Mouse (Mus musculus): ENCODE results near the gene Itih2. TPM values are rescaled to one million over a fixed set of nuclear protein-coding genes. Genes with fewer than 3 reads are reported as not detected.

Gene Itih2
- 4.4 and 5.8 TPM in 2 replicates for polyA plus RNA-seq (2015; fragmentation: Nextera tagmentation; extraction: Ambion mirVana)

DNA sequence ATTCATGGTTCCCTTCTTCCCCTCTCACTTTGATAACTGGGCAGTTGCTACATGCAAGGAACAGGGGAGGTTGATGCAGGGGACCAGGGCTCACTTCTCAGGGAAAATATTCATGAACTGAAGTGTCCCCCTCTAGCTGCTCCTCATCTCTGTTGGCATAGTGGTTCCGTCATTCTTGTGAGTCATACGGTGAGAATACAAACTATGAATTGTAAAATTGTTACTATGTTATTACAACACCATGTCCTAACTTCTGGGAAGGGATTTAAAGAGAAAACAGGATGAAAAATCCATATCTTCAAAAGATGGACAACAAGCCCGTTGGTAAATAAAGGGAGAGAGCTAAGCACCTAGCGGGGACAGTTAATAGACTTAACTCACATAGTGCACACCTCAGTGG is at the start of gene Itih2:
Itih2 (minus strand) TSS at position 101 of the 400 bp plus-strand sequence.
- Histone ChIP-seq H3K27me3 (replicated peaks) (no peaks in the 10 kb centered on the region), H3K4me2 (replicated peaks) (no peak within 1 kb of the TSS), H3K4me1 (replicated peaks) (no peaks in the 10 kb centered on the region), H3K36me3 (no peaks in the 10 kb centered on the region), H3K27ac (no peak within 1 kb of the TSS), H3K9me3 (no peaks in the 10 kb centered on the region), H3K9ac (no peak within 1 kb of the TSS), H3K4me3 (replicated peaks) (no peak within 1 kb of the TSS)
- WGBS = 90% methylated on average over 4 of the region's 4 CpGs
- no peak for ATAC-seq

GRCm38 (mm10) chr2:10169991-10170390 is 38.8 kb upstream of the Itih2 start:
- no peak overlapping the region for H3K27ac ChIP-seq
- no peaks in the 10 kb centered on the region for H3K4me1 ChIP-seq (replicated peaks)
- no peak for ATAC-seq
- no peaks in the 10 kb centered on the region for H3K9me3 ChIP-seq
- H3K27me3 ChIP-seq (replicated peaks) = no peaks in the 10 kb centered on the region
- no peak overlapping the region for H3K9ac ChIP-seq
- no peak overlapping the region for H3K4me2 ChIP-seq (replicated peaks)
- H3K36me3 ChIP-seq = no peaks in the 10 kb centered on the region
- 88% methylated on average over 16 of the region's 16 CpGs for WGBS
- H3K4me3 ChIP-seq (replicated peaks) = no peak overlapping the region

DNA sequence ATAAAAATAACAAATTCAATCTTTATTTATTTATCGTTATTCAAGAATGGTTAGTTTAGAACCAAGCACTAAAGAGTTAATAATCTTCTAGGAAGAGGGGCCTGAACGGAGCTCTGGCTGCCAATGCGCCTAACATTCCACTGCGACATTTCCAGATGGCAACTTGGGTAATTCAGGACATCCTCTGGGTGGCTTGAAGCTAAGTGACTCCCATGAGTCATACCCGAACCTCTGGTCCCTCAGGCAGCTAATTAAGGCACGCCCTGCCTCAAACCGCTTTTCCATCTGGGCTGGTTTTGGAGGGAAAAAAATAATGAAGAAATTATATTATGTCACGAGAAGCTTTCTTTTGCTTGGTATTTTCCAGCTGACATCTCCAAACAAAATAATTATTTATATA is 36.8 kb upstream of the Itih2 start:
- H3K4me1 ChIP-seq (replicated peaks) = no peaks in the 10 kb centered on the region
- no peaks in the 10 kb centered on the region for H3K9me3 ChIP-seq
- no peak overlapping the region for H3K4me3 ChIP-seq (replicated peaks)
- H3K36me3 ChIP-seq = no peaks in the 10 kb centered on the region
- no peak overlapping the region for H3K27ac ChIP-seq
- 52% methylated on average over 8 of the region's 8 CpGs for WGBS
- H3K27me3 ChIP-seq (replicated peaks) = no peaks in the 10 kb centered on the region
- H3K9ac ChIP-seq = no peak overlapping the region
- no peak overlapping the region for H3K4me2 ChIP-seq (replicated peaks)
- no peak for ATAC-seq

DNA sequence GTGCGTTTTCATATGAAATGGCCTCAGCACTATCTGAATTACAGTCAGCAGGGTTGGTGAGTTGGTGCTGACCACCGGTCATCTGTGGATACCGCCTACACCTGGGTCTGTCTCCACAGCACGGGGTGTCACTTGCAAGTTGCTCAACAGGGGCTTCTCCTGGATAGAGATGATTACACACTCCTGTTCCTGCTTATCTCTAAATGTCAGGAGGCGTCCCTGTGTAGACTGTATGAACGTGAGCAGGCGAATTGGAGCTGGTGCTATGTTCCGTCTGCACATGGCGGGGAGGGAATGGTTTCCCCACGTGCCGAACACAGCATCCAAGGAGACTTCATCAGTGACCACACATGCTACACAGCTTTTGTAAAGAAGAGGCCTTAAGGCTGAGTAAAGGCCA is 36.1 kb upstream of the Itih2 start:
- Histone ChIP-seq H3K9me3 (no peaks in the 10 kb centered on the region), H3K36me3 (no peaks in the 10 kb centered on the region), H3K27me3 (replicated peaks) (no peaks in the 10 kb centered on the region), H3K27ac (no peak overlapping the region), H3K4me3 (replicated peaks) (no peak overlapping the region), H3K4me2 (replicated peaks) (no peak overlapping the region), H3K4me1 (replicated peaks) (no peaks in the 10 kb centered on the region), H3K9ac (no peak overlapping the region)
- WGBS = 87% methylated on average over 11 of the region's 11 CpGs
- no peak for ATAC-seq

DNA sequence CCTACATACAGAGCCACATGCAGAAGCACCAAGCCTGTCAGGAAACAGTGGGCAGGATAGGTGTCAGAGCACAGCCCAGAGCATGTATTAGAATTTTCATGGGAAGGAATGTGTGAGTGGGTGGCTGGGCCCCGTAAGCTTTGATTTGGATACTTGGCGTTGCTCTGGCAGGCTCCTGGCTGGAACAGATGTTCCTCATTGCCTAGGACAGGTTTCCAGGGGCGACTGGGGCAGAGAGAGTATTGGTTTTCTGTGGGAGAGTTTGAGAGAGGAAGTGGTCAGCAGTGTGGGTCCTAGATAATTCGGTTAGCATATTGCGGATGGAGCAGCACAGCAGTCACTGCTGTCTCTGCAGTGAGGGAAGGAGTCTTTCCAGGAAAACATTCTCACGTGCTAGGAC is 35.4 kb upstream of the Itih2 start:
- no peak overlapping the region for H3K27ac ChIP-seq
- H3K4me1 ChIP-seq (replicated peaks) = no peaks in the 10 kb centered on the region
- no peaks in the 10 kb centered on the region for H3K9me3 ChIP-seq
- H3K9ac ChIP-seq = no peak overlapping the region
- ATAC-seq = no peak
- H3K4me3 ChIP-seq (replicated peaks) = no peak overlapping the region
- no peaks in the 10 kb centered on the region for H3K36me3 ChIP-seq
- H3K27me3 ChIP-seq (replicated peaks) = no peaks in the 10 kb centered on the region
- no peak overlapping the region for H3K4me2 ChIP-seq (replicated peaks)
- WGBS = 52% methylated on average over 6 of the region's 6 CpGs

DNA sequence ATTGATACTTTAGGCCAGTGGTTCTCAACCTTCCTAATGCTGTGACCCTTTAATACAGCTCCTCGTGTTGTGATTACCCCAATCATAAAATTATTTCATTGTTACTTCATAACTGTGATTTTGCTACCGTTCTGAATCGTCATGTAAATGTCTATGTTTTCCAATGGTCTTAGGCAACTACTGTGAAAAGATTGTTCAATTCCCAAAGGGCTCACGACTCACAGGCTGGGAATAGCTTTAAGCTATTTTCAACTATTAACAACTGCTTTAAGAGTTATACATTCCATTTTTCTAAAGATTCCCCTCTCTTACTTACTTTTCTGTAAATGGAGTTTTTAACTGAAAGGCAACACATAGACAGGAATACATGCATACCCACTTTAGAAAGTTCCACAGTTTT is 30.8 kb upstream of the Itih2 start:
- ATAC-seq = no peak
- 85% methylated on average over 4 of the region's 4 CpGs for WGBS
- no peak overlapping the region for H3K9ac ChIP-seq
- no peak overlapping the region for H3K4me2 ChIP-seq (replicated peaks)
- H3K4me1 ChIP-seq (replicated peaks) = 0 out of 2 replicates have a peak, but pooled peaks cover 4% of the 10 kb centered on the region
- H3K9me3 ChIP-seq = no peaks in the 10 kb centered on the region
- no peaks in the 10 kb centered on the region for H3K27me3 ChIP-seq (replicated peaks)
- no peaks in the 10 kb centered on the region for H3K36me3 ChIP-seq
- H3K4me3 ChIP-seq (replicated peaks) = no peak overlapping the region
- H3K27ac ChIP-seq = no peak overlapping the region

DNA sequence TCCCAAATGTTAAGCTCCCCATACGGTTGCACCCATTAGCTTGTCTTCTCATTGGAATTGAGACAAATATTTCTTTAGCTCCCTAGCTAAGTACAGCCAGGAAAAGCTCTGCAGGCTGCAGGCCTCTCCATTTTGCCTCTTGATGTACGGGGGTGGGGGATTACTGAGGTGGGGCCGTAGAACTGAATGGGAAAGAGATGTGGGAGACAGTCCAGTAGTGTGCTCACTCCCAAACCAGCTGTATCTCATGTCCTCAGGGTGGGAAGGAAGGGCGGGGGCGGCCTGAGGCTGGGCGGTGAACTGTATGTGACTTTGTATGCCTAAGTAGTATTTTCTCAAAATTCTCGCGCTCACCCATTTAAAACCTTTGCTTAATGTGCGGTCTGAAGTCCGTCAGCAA is 26.0 kb upstream of the Itih2 start:
- Histone ChIP-seq H3K4me1 (replicated peaks) (0 out of 2 replicates have a peak, but pooled peaks cover 6% of the 10 kb centered on the region), H3K9me3 (no peaks in the 10 kb centered on the region), H3K36me3 (no peaks in the 10 kb centered on the region), H3K9ac (no peak overlapping the region), H3K27me3 (replicated peaks) (no peaks in the 10 kb centered on the region), H3K4me3 (replicated peaks) (no peak overlapping the region), H3K4me2 (replicated peaks) (no peak overlapping the region), H3K27ac (no peak overlapping the region)
- ATAC-seq = no peak
- 75% methylated on average over 10 of the region's 10 CpGs for WGBS

DNA sequence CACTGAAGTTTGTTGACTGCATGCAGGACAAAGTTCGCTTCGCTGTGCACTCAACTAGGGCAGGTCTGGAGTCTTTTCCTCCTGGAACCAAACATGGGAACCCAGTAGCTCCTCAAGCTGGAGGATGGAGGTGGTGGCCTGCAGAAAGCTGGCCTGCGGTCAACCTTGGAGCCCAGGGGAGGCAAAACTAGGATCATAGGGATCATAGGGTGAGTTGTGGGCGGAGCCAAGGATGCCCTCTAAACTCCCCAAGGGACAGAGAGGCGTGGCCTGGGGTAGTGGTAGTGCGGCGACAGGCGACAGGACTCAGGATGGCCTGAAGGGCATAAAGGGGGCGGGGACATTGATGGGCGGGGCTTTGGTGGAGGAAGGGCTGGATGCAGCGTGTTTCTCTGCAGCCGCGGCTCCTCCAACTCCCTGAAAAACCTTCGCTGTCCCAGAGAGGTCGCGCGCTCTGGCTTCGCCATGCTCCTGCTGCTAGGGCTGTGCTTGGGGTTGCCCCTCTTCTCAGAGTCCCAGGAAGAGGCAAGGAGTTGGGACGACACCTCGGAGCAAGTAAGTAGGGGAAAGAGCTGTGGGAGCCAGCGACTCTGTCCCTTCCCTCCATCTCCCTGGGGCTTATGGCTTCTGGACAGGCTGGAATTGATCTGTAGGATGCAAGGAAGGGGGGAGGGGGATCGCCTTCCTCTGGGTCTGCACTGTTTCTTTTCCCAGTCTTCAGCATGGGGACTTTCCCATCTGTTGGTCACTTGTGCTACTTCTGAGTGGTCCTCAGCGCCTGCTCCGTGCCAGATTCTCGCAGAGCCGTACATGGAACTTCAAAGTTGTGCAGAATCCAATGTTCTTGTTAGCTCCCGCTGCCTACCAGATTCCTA is 22.2 kb upstream of the Itih2 start, which contains the start of gene Itih5:
Itih5 (plus strand) TSS at position 371 of the 875 bp plus-strand sequence.
- H3K27me3 ChIP-seq (replicated peaks) = no peaks in the 10 kb centered on the region
- H3K4me1 ChIP-seq (replicated peaks) = 0 out of 2 replicates have a peak, but pooled peaks cover 6% of the 10 kb centered on the region

GRCm38 (mm10) chr2:10152590-10152989 is 21.4 kb upstream of the Itih2 start:
- H3K4me1 ChIP-seq (replicated peaks) = 0 out of 2 replicates have a peak, but pooled peaks cover 6% of the 10 kb centered on the region
- no peak overlapping the region for H3K9ac ChIP-seq
- no peak overlapping the region for H3K27ac ChIP-seq
- 82% methylated on average over 5 of the region's 5 CpGs for WGBS
- ATAC-seq = no peak
- H3K4me3 ChIP-seq (replicated peaks) = no peak overlapping the region
- H3K9me3 ChIP-seq = no peaks in the 10 kb centered on the region
- no peaks in the 10 kb centered on the region for H3K27me3 ChIP-seq (replicated peaks)
- H3K4me2 ChIP-seq (replicated peaks) = no peak overlapping the region
- H3K36me3 ChIP-seq = no peaks in the 10 kb centered on the region

More for the DNA sequence above, 22.2 kb upstream of the Itih2 start, which contains the start of gene Itih5:
- peak; percentile 90 for ATAC-seq
- Histone ChIP-seq H3K9me3 (no peaks in the 10 kb centered on the region), H3K27ac (no peak within 1 kb of the TSS; the same call in 1 of the 2 replicates), H3K4me2 (replicated peaks) (peak within 1 kb of the TSS; percentile 81), H3K9ac (peak within 1 kb of the TSS; percentile 45), H3K4me3 (replicated peaks) (peak within 1 kb of the TSS; percentile 46), H3K36me3 (no peaks in the 10 kb centered on the region)
- WGBS = 9% methylated on average over 27 of the region's 27 CpGs

DNA sequence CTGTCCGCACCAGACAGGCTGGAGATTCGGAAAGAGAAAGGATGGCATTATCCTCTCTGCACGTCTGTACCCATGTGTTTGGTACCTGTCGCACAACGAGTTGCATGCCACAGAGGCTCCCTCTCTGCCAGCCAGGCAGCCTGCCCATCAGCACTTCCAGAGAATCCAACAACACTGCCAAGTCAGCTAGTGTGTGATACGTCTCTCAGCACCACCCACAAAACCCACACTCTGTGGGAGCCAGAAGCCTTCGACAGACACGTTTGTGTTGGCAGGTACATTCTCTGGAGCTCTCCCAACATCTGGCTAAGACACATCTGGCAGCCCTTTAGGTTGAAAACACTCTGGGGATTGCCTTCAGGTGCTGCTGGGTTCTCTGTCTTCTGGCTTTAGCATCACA is 16.0 kb upstream of the Itih2 start:
- Histone ChIP-seq H3K9me3 (no peaks in the 10 kb centered on the region), H3K4me2 (replicated peaks) (no peak overlapping the region), H3K36me3 (no peaks in the 10 kb centered on the region), H3K4me1 (replicated peaks) (no peaks in the 10 kb centered on the region), H3K27me3 (replicated peaks) (no peaks in the 10 kb centered on the region), H3K4me3 (replicated peaks) (no peak overlapping the region), H3K27ac (no peak overlapping the region), H3K9ac (no peak overlapping the region)
- 76% methylated on average over 8 of the region's 8 CpGs for WGBS
- ATAC-seq = no peak

- no peak overlapping the region for H3K27ac ChIP-seq
- H3K4me1 ChIP-seq (replicated peaks) = no peaks in the 10 kb centered on the region
- no peaks in the 10 kb centered on the region for H3K9me3 ChIP-seq
- H3K4me3 ChIP-seq (replicated peaks) = no peak overlapping the region
- ATAC-seq = no peak
- no peaks in the 10 kb centered on the region for H3K27me3 ChIP-seq (replicated peaks)
- H3K9ac ChIP-seq = no peak overlapping the region
- H3K36me3 ChIP-seq = no peaks in the 10 kb centered on the region
- no peak overlapping the region for H3K4me2 ChIP-seq (replicated peaks)
- WGBS = 28% methylated on average over 6 of the region's 6 CpGs
These were observed 14.3 kb upstream of the Itih2 start for GRCm38 (mm10) chr2:10145514-10145913.

- 40% methylated on average over 8 of the region's 8 CpGs for WGBS
- H3K4me3 ChIP-seq (replicated peaks) = no peak overlapping the region
- H3K9ac ChIP-seq = no peak overlapping the region
- no peak overlapping the region for H3K4me2 ChIP-seq (replicated peaks)
- H3K4me1 ChIP-seq (replicated peaks) = no peaks in the 10 kb centered on the region
- no peaks in the 10 kb centered on the region for H3K27me3 ChIP-seq (replicated peaks)
- H3K9me3 ChIP-seq = no peaks in the 10 kb centered on the region
- peak; percentile 92 for ATAC-seq
- H3K36me3 ChIP-seq = no peaks in the 10 kb centered on the region
- H3K27ac ChIP-seq = no peak overlapping the region
These were observed 11.6 kb upstream of the Itih2 start for GRCm38 (mm10) chr2:10142472-10143454.

All from intestine, embryonic 15.5 days (tissue).